Mouse (Mus musculus) ES-E14 (cell line): ENCODE measurements around the gene Ehhadh.
A peak's percentile ranks its signal among the peaks of the same experiment; 100 is the strongest.

Experiments used
- MAFK ChIP-seq: IDR thresholded peaks from 2 replicates; pipeline ENCODE4 v1.6.1; 2014; ENCODE audit warnings: mild to moderate bottlenecking, low read depth, low read length, inconsistent platforms; ENCODE audit not compliant: insufficient read depth
- ZC3H11A ChIP-seq: IDR thresholded peaks from 2 replicates; pipeline ENCODE4 v1.6.1; 2012; ENCODE audit warnings: low read depth, mild to moderate bottlenecking, inconsistent platforms, low read length, borderline replicate concordance
- ZNF384 ChIP-seq: IDR thresholded peaks from 2 replicates; pipeline ENCODE4 v1.6.1; 2012; ENCODE audit warnings: low read depth, low read length, inconsistent platforms

- TF ChIP-seq ZNF384 (no peak), ZC3H11A (0 out of 2 replicates have a peak, but pooled peaks have one; percentile 35), MAFK (peak; percentile 93)
These were observed 27.5 kb upstream of the Ehhadh start for GRCm38 (mm10) chr16:21814861-21815668.
